Mouse (Mus musculus) cerebellum, adult 2 months (tissue): ENCODE data around the gene Erc2.

Experiments used
- CTCF ChIP-seq: fragments of 200-500 bp; IDR thresholded peaks from 2 replicates; pipeline ENCODE4 v1.5.1; 2011; ENCODE audit warnings: low read depth, mild to moderate bottlenecking, control low read depth, low read length, moderate library complexity, borderline replicate concordance; ENCODE audit not compliant: insufficient read depth
- POLR2A ChIP-seq: fragments of 200-500 bp; IDR thresholded peaks from 2 replicates; pipeline ENCODE4 v1.6.1; 2011; ENCODE audit warnings: low read length, control low read depth, borderline replicate concordance; ENCODE audit not compliant: insufficient read depth

GRCm38 (mm10) chr14:28505051-28505585, 882.9 kb downstream of the Erc2 start:
- no peak for TF ChIP-seq CTCF
- no peak for TF ChIP-seq POLR2A
